Mouse (Mus musculus) spleen, postnatal 14 days (tissue): ENCODE measurements around the gene Igsf9b.

ENCODE experiments used
- DNase-seq, 2 experiments: peaks; one replicate each; pipeline ENCODE4 v3.0.0; 2021 to 2022; ENCODE audit warnings: low spot score in 2 of 2

Gene Igsf9b

DNA sequence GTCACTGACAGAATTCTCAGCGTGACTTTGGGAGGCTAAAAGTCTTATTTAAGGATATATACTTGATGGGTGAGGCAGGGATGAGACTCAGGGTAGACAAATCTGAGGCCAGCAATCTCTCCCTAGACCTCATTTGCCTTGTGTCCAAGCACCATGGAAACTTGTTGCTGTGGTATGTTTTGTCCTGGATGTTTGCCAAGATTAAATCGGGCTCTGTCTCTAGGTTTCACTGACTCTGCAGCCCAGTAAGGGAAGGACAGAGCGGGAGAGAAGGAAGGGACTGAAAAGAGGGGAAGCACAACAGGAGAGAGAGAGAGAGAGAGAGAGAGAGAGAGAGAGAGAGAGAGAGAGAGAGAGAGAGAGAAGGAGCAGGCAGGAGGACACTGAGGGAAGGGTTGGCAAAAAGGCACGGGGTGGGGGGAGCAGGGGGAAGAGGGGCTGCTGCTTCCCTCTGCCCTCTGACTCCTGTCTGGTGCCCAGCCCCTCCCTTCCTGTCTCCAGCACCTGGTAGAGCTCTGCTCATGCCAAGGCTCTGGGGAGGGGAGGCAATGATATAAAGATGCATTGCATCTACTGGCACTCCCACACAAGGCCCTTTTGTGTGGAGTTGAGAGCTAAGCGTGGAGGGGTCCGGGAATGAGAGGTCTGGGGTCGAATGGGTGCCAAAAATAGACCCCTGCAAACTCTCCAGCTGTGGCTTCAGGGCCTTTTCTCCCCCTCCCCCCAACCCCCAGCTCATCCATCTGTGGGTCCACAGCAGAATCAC lies 9.3 kb upstream of the Igsf9b start:
- no peak for DNase-seq

DNA sequence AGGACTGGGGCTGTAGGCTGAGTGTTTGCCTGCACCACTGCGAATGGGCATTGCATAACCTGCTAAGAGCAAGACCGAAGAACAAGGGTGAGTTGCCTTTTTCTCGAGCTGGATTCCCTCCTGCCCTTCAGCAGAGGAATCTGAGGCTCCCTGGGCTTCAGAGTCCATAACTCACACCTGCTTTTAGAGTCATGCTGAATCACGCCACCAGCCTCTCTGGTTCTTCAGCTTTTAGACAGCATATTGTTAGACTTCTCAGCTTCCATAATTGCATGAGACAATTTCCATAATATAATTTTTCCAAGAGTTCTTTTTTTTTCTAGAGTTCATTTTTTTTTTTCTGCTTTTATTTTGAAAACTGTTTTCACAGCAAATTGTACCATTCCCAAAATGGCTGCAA lies 4.6 kb upstream of the Igsf9b start:
- DNase-seq: no peak

DNA sequence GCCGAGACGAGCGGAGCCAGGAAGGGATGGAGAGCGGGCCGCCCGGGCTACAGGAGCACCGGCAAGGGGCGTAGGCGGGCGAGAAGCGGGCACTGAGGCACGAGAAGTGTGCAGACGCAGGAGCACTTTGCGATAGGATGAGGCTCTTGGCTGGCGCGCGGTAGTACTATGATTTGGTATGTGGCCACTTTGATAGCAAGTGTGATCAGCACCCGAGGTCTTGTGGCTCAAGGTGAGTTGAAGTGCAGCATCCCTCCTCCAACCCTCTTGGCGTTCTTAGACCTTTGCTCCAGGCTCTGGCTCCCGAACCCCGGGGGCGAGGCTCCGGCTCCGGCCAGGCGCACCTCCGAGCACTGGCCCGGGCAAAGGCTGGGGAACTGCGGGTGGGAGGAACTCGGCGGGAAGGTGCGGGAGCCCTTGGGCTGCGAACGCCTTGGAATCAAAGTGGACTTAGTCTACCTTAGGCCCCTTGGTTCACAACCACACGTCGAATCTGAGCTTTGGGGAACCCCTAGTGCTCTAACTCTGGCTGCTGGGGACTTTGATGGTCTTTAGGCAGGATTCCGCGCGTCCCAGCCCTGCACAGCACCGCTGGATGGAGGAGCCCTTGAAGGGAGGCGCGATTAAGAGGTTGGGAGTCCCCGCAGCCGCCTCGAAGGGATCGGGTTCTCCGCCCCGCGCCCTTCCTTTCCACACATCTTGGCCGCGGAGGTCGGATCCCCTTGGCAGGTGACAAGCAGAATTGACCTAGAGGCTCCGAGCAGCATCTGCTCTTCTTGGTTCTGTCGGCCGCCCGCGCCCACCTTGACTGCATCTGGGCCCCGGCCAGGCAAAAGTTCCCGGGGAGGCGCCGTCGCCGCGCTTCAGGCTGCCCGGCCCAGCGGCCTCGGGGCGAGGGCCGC lies 533 bp downstream of the Igsf9b start:
- DNase-seq: no peak

DNA sequence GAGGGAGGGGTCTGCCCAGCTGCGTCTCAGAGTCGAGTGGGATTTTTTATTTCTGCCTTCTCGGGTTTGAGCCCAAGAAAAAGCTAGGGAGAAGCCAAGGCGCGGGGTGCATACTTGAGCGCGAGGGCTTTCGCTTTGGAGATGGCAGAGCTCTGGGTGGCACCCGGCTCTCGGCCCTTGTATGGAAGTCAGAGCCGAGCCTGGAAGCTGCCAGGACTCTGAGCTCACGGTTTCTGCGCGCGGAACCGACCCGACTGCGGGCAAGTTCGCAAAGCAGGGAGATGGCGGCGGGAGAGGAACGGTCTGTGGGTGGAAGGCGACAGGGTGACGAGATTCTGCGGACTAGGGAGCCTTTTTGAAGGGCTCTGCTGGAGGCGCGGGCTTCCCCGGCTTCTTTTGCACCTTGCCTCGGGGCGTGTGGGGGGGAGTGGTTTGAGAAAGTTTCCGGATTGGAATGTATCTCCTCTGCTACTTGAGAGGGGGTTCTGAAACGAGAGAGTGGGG lies 1.2 kb downstream of the Igsf9b start:
- DNase-seq: no peak

DNA sequence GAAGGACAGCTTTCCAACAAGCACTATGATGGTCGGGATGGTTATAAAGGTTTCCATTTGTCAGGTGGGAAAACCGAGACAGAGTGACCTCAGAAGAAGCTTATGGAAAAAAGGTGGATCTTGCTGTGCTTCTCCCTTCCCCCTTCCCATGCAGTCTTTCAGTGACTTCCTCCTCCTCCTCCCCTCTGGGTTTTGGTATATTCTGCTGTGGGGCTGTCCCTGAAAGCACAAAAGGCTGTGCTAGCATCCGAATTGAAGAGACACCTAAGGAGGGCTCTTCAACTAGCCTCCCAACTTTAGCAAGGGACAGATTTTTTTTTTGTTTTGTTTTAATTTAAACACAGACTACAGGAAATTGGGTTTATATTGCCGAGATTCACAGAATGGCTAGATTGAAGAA lies 1.7 kb downstream of the Igsf9b start:
- no peak for DNase-seq

DNA sequence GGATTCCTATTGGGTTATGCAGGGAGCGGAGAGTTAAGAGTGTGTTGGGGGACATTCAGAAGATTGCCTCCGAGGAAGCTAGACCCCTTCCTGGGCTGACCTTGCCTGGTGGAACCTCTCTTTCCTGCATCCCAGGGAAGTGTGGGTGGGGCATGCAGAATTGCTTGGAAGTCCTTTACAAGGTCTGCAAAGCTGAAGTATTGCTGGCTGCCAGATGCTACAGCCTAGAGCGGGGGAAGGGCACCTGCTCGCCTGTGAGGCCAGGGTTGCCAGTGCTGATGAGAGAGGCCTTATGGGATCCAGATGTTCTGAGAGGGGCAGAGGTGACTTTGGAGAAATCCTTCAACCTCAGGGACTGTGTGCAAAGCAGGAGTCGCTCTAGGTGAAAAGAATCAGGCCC lies 2.5 kb downstream of the Igsf9b start:
- DNase-seq: no peak

DNA sequence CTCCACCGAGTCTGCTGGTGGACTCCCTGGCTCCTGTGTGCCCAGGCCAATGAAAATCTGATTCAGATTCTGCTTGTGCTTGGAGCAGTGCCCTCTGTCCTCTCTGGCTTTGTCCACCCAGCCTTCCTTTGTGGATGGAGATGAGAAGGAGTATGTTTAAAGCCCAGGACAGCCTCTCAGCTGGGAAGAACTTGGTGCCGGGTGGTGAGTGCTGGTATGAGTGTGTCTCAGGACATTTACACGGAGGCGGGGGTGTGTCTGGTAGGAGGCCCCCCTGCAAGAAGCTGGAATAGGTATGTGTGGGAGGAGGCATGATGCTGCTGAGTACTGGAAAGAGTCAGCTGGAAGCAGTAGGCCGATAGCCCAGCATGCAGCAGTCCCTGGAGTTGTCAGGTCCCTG lies 3.3 kb downstream of the Igsf9b start:
- no peak for DNase-seq

DNA sequence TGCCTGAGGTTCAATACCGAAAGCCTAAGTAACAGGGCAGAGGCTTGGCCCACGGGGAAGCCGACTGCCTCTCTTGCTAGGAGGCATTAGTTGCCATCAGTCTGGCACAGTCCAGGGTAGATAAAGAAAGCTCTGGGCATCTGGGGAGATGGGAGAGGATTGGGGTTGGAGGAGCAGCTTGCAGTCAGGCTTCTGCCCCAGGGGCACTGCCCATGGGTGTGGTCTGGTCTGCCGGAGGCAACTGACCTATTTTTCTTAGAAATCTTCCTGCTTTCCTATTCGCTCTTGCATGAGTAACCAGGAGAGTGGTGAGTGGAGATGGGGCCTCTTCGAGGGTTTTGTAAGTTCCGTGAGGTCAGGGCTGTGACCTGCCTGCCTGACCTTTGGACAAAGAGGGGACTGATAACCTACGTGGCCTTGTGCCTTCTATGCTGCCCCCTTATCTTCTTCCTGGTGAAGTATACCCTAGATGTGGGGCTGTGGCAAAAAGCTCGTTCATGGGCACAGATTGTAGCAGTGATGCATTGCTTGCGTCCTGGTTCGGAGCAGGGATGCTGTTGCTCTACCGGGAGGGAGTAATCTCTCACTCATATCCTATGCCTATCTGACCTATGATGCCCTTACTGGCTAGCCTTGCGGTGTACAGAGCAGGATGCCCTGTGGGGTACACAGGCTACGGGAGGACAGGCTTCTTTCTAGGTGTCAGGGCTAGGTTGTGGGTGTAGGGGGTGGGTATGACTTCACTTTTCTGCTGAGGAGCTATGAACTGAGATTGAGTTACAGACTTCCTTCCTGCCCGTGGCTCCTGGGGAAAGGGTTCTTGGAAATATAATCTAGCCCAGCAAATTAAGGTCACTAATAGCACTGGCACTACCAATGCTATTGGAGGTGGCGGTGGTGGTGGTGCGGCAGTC lies 4.8 kb downstream of the Igsf9b start:
- no peak for DNase-seq

DNA sequence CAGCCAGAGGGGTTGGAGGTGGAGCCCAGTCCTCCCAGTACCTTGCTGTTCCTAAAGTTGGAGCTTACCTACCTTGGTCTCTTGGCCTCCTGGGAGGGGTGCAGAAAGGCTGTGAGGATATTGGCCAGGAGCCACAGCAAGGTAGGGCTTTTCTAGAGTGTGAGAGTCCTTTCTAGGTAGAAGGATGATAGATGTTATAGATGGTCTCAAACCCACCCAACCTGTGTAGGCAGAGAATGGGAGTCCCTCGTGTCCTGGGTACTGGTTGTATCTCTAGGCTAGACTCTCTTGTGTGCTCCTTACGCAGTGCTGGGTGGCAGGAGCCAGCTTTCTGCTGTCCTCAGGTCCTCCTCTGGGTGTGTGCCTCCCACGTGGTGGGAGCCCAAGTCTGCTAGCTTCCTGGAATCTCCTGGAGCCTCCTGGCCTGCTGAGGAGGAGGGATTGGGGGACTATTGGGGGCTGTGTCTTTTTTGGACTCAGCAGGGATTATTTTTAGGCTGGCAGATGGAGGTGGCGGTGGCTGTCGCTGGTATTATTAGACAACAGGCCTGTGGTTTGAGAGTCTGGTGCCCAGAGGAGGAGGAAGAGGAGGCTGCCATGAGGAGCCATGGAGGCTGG lies 5.6 kb downstream of the Igsf9b start:
- no peak for DNase-seq

DNA sequence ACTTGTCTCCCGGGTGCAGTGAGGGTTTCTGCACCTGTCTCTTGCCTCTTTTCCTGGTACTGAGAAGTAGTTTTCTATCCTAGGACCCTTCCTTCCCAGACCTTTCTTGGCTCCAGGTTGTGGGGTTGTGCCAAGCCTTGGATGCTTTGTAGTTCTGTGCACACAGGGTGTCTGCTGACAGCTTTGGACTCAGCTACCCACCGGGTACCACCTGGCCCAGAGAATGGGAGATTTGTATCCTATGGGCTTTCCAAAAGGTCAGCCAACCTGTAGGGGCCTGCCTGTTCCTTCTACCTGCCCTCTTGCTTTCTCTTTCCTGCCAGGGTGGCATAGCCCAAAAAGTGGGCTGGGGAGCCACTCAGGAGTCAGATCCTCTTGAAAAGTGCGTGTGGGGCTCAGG lies 6.5 kb downstream of the Igsf9b start:
- DNase-seq: no peak

DNA sequence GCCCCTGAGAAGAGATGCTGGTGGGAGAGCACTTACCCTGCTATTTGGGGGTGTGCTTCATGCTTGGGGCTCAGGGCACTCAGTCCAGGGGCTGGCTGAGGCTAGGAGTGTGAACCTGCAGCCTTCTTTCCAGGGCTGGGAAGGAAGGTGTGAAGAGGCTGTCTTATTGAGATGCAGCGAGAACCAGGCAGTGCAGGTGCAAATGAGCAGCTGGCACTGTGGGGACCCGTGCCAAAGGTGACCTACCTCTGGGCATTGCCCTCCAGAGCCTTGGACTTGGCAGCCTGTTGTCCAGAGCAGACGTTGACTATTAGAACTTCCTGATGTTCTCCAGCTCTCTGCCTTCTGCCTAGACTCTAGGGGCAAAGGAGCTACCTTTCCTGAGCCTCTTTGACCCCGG lies 7.6 kb downstream of the Igsf9b start:
- no peak for DNase-seq

DNA sequence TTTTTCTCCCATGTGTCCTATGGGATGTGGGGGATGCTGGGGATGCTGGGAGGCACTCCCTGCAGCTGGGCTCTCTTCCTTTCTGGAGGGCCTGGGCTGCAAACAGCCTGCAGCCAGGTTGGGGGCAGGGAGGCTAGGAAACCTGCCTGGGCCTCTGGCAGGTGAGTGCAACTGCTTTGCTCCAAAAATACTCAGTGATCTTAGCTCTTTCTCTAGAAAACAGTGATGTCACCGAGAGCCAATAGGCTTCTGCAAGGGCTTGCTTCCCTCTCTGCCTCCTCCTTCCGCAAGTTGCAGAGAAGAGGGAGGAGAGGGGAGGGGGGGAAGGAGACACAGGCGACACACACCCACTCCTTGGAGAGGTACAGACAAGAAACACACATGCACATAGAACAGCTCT lies 8.3 kb downstream of the Igsf9b start:
- DNase-seq: no peak

DNA sequence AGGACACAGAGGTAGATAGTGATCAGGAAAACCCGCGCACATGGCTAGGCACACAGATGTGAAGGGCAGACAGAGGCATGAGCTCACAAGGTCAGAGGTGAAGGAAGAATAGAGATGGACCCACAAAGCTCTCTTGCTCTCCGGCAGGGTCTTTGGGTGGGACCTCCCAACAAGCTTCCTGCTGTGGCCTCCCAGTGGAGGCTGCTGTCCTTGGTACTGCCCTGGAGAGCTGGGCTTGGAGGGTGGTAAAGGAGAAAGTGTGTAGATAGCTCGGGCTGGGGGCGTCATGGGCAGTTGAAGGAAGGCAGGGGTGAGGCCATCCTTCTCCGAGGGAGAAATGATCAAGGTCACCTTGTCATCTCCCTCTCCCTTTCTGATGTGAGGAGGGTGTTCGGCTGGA lies 9.0 kb downstream of the Igsf9b start:
- DNase-seq: no peak

DNA sequence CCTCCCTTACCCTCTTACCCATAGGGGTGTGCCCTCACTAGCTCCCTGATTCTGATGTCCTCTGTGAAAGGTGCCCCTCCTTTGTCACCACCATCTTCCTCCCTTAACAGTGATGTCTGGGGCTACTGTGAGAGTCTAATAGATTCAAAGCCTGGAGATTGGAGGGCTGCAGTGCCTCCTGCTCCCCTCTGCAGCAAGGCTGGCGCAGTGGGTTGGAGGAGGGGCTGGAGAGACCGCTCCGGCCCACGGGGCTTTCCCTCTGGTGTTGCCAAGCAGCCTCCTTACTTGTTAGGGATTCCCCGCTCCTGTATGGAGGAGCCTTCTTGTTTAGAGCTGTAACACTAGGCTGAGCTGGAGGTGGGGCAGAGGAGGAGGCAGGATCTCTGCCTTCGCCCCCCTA lies 9.6 kb downstream of the Igsf9b start:
- no peak for DNase-seq

DNA sequence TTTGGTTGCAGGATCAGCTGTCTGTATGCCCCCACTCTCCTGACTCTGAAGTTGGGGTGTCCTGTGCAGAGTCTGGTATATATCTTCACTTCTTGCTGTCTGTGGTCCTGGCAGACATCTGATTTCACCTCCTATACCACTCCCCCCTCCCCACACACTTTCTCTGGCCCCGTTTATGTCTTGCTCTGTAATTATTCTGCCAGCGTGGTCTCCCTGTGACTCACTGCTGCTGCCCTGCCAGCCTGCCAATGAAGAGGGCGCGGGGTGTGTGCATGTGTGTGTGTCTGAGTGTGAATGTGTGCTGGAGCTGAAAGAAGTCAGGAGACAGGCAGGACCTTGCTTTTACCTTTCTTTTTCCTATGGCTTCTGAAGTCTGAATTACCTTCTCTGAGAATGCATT lies 11.0 kb downstream of the Igsf9b start:
- no peak for DNase-seq

DNA sequence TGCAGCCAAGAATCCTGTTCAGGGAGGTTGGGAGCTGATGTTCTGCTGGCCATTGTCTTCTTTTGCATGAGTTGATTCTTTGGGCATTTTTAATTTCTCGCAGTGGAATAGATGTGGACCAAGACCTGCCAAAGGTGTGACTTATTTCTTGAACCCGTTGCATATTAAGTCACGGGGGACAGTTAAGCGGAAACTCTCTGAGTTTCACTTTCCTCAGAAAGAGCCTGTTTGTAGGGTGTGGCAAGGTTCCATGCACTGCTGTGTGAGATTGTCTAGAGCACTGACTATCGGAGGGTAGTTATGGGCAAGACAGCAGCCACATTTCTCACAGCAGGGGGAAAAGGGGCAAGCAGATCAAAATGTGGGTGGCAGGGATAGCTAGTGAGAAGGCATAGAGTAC lies 14.4 kb downstream of the Igsf9b start:
- no peak for DNase-seq

DNA sequence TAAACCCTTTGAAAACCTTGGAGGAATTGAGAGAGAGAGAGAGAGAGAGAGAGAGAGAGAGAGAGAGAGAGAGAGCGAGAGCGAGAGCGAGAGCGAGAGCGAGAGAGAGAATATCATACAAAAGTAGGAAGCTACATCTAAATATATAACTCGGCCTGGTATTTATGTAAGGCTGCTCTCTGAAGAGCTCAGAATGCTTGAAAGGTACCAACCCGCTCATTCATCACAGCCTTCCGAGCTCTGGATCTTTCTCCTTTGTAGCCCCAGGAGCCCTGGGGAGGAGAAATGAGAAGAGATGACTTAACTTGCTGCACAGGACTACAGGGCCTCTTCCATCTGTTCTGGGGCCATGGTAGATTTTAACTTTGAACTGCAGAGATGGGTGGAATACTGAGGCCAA lies 22.3 kb downstream of the Igsf9b start:
- no peak for DNase-seq

DNA sequence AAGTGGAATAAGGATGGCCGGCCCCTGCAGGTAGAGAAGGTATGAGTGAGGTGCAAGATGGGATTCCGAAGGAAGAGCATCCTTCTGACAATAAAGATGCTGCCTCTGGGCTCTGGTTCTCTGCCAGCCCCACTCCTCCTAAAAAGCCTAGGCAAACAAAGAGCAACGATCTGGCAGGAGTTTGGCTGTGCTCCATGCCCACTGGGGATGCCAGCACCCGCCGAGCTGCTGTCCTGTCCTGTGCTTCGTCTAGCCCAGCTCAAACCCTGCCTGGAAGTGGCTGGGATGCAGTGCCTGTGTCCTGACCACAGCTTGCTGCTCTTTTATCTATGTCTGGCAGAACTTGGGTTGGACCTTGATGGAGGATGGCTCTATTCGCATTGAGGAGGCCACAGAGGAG lies 23.3 kb downstream of the Igsf9b start:
- DNase-seq: no peak

DNA sequence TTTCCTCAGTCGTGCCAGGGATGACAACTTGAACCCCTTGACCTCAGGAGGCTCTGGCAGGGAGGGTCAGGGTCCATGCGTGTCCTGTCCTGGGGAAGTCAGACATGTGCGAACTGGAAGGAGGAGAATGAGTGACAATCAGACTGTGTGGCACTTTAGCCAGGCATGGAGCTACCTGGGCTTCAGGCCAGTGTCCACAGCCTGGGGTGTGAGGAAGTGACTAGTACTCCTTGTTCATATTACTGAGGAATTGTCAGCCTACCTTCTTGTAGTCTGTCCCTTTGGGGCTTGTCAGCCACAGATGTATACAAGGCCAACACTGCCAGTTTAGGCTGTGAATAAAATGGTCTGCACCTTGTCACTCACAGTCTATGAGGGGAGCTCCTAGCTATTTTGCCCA lies 24.4 kb downstream of the Igsf9b start:
- DNase-seq: no peak

DNA sequence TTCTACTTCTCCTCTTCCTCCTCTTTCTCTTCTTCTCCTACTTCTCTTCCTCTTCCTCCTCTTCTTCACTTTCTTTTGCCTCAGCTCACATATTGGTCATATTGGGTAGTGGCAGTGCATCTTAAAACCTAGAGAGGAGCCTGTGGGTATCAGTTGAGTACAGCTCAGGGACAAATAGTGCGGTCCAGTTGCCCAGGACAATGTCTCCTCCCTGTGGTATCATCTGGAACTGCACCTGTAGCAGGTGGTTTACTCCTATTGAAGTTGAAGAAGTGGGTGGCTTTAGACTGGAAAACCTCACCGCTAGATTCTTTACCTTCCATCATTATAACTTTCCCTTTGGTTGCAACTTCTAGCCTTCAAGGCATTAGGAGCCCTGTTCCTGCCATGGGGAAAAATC lies 26.9 kb downstream of the Igsf9b start:
- DNase-seq: no peak

DNA sequence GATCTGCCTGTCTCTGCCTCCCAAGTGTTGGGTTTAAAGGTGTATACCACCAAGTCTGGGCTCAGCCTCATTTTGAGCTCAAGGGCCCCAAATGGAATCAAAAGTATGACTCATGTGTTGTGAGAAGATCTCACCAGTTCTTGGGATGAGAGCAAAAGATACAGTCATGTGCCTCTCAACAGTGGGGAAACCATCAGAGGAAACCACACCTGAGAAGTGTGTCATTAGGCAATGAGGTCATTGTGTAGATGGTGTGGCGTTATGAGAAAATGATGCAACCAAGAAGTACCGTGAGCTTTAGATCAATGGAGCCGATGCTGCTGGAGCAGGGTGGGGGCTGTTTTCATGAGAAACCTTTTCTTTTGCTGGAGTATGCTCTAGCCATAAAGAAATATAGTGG lies 28.6 kb downstream of the Igsf9b start:
- DNase-seq: no peak

DNA sequence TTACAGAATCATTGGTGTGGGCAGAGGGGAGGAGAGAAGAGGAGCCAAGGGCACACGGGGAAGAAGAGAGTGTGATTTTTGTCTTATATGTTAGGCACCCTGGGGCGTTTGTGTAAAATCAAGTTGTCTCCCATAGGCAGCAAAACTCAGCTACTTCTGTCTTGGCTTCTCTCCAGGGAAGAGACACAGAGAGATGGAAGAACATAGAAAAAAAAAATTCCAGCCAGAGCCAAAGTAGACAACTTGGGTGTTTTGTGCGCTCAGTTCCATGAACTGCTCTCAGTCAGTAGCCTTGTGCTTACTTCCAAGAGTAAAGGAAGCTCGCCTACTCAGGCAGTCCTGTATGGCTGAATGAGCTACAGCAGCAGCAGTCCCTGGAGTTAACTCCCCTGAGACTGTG lies 31.4 kb downstream of the Igsf9b start:
- no peak for DNase-seq
